Mouse (Mus musculus): ENCODE data around the gene Zar1l.

DNA sequence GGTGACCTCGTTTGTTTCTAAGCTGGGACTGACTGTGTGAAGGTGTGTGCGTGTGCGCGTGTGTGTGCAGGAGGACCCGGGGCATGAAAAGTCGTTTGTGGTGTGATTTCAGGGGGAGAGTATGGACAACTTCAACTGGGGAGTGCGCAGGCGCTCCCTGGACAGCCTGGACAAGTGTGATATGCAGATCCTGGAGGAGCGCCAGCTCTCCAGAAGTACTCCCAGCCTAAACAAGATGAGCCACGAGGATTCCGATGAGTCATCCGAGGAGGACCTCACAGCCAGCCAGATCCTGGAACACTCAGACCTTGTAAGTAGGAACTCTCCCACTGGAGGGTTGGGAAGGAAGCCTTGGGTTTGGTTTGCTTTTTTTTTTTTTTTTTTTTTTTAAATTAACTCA, 51.8 kb downstream of the Zar1l start:
- TF ChIP-seq ELF1 (IDR thresholded peaks at IDR 0.05; ENCODE audit: low read depth, low read length) (no peak), CTCF (conservative IDR thresholded peaks at IDR 0.05 in 1 of 2, IDR thresholded peaks at IDR 0.05 in 1 of 2; ENCODE audit: low read depth in 2 of 2, low read length in 2 of 2) (no peak), RCOR1 (conservative IDR thresholded peaks at IDR 0.05; ENCODE audit: low read depth, low read length) (no peak), ZNF384 (IDR thresholded peaks at IDR 0.05; ENCODE audit: low read depth, low read length) (no peak), TBP (conservative IDR thresholded peaks at IDR 0.05; ENCODE audit: low read depth, low read length) (no peak), KAT2A (IDR thresholded peaks at IDR 0.05; ENCODE audit: insufficient replicate concordance, low read length) (no peak), POLR2A (IDR thresholded peaks at IDR 0.05; ENCODE audit: low read depth, low read length) (no peak), NELFE (IDR thresholded peaks at IDR 0.05; ENCODE audit: low read depth, low read length) (no peak)

Measured in CH12.LX (cell line).